Mouse (Mus musculus) testis, adult 2 months (tissue): ENCODE results near the gene Sart3. TPM values are rescaled to one million over a fixed set of nuclear protein-coding genes. Genes with fewer than 3 reads are reported as not detected.
"Not testable (repeated sequence)": the region's sequence is repeated elsewhere in the genome, so short reads cannot be mapped to it uniquely, and the experiment has no call there.

Experiments used
- H3K27ac ChIP-seq: fragments of 200-500 bp; 2 replicates; pipeline ENCODE4 v1.5.1; 2012; ENCODE audit warnings: low read depth, low read length; ENCODE audit not compliant: control insufficient read depth, insufficient read depth
- H3K27me3 ChIP-seq: fragments of 200-500 bp; 2 replicates; pipeline ENCODE4 v1.6.1; 2012; ENCODE audit warnings: mild to moderate bottlenecking, low read length, moderate library complexity; ENCODE audit not compliant: control insufficient read depth, insufficient read depth
- H3K36me3 ChIP-seq: fragments of 200-500 bp; 2 replicates; pipeline ENCODE4 v1.6.1; 2012; ENCODE audit warnings: mild to moderate bottlenecking, low read length; ENCODE audit not compliant: control insufficient read depth, insufficient read depth
- H3K4me1 ChIP-seq: fragments of 200-500 bp; 2 replicates; pipeline ENCODE4 v1.6.1; 2012; ENCODE audit warnings: low read length; ENCODE audit not compliant: control insufficient read depth, insufficient read depth
- H3K4me3 ChIP-seq: fragments of 200-500 bp; 2 replicates; pipeline ENCODE4 v1.5.1; 2012; ENCODE audit warnings: low read depth, mild to moderate bottlenecking, low read length, moderate library complexity, mixed read lengths; ENCODE audit not compliant: control insufficient read depth
- CTCF ChIP-seq: fragments of 200-500 bp; IDR thresholded peaks from 2 replicates; pipeline ENCODE4 v1.5.1; 2012; ENCODE audit warnings: low read depth, mild to moderate bottlenecking, inconsistent platforms, low read length, moderate library complexity; ENCODE audit not compliant: control insufficient read depth, insufficient read depth, insufficient replicate concordance
- POLR2A ChIP-seq: fragments of 200-500 bp; IDR thresholded peaks from 2 replicates; pipeline ENCODE4 v1.6.1; 2012; ENCODE audit warnings: low read depth, mild to moderate bottlenecking, inconsistent platforms, low read length, moderate library complexity; ENCODE audit not compliant: control insufficient read depth
- polyA plus RNA-seq: library from polyadenylated mRNA; depleted of rRNA; stranded (reverse); fragments of >200 nt; gene quantifications from 2 replicates; pipeline ENCODE4 v1.2.3, GENCODE M21; 2012

The Sart3 gene
- polyA plus RNA-seq, 1 experiment, result 13.8 TPM

GRCm38 (mm10) chr5:113788645-113789044, 16.3 kb upstream of the Sart3 start:
- Histone ChIP-seq H3K4me3 (no peak overlapping the region), H3K36me3 (no peaks in the 10 kb centered on the region), H3K27me3 (no peaks in the 10 kb centered on the region), H3K4me1 (peaks cover under 1% of the 10 kb centered on the region; the same call in 1 of the 2 replicates), H3K27ac (no peak overlapping the region)
- TF ChIP-seq POLR2A, result no peak
- TF ChIP-seq CTCF, result no peak

- Histone ChIP-seq H3K4me3 (no peak overlapping the region), H3K4me1 (peaks cover 5% of the 10 kb centered on the region; the same call in 1 of the 2 replicates), H3K27ac (no peak overlapping the region), H3K27me3 (no peaks in the 10 kb centered on the region), H3K36me3 (no peaks in the 10 kb centered on the region)
- TF ChIP-seq CTCF (no peak), POLR2A (no peak)
Measured at GRCm38 (mm10) chr5:113786985-113787384, 14.7 kb upstream of the Sart3 start.

GRCm38 (mm10) chr5:113784104-113784503, 11.8 kb upstream of the Sart3 start:
- not testable (repeated sequence) for H3K27ac ChIP-seq, H3K4me1 ChIP-seq, H3K36me3 ChIP-seq, H3K27me3 ChIP-seq, H3K4me3 ChIP-seq

GRCm38 (mm10) chr5:113783581-113784001, 11.3 kb upstream of the Sart3 start:
- TF ChIP-seq CTCF (no peak), POLR2A (no peak)
- Histone ChIP-seq H3K4me1 (peaks cover 5% of the 10 kb centered on the region; the same call in 1 of the 2 replicates), H3K27ac (no peak overlapping the region), H3K36me3 (no peaks in the 10 kb centered on the region), H3K4me3 (no peak overlapping the region), H3K27me3 (no peaks in the 10 kb centered on the region)

- H3K4me1 ChIP-seq, result peaks cover 5% of the 10 kb centered on the region; the same call in 1 of the 2 replicates
- H3K27ac ChIP-seq, result no peak overlapping the region
- H3K4me3 ChIP-seq, result no peak overlapping the region
- no peaks in the 10 kb centered on the region for H3K36me3 ChIP-seq
- H3K27me3 ChIP-seq, result no peaks in the 10 kb centered on the region
- TF ChIP-seq POLR2A (no peak), CTCF (no peak)
Measured at GRCm38 (mm10) chr5:113782624-113783023, 10.3 kb upstream of the Sart3 start.

GRCm38 (mm10) chr5:113781875-113782274, 9.6 kb upstream of the Sart3 start:
- H3K27ac ChIP-seq, result no peak overlapping the region

GRCm38 (mm10) chr5:113781254-113781653, 8.9 kb upstream of the Sart3 start:
- H3K27me3 ChIP-seq, result no peaks in the 10 kb centered on the region
- no peak overlapping the region for H3K27ac ChIP-seq
- no peak for TF ChIP-seq POLR2A
- no peak for TF ChIP-seq CTCF
- H3K36me3 ChIP-seq, result no peaks in the 10 kb centered on the region
- H3K4me3 ChIP-seq, result no peak overlapping the region
- peaks cover 5% of the 10 kb centered on the region; the same call in 1 of the 2 replicates for H3K4me1 ChIP-seq

More at GRCm38 (mm10) chr5:113781875-113782274, 9.6 kb upstream of the Sart3 start:
- Histone ChIP-seq H3K4me3 (no peak overlapping the region), H3K4me1 (peaks cover 5% of the 10 kb centered on the region; the same call in 1 of the 2 replicates), H3K27me3 (no peaks in the 10 kb centered on the region), H3K36me3 (no peaks in the 10 kb centered on the region)
- TF ChIP-seq POLR2A, result no peak
- no peak for TF ChIP-seq CTCF

- Histone ChIP-seq H3K36me3 (no peaks in the 10 kb centered on the region), H3K4me1 (peaks cover 5% of the 10 kb centered on the region; the same call in 1 of the 2 replicates), H3K4me3 (no peak overlapping the region), H3K27ac (no peak overlapping the region), H3K27me3 (no peaks in the 10 kb centered on the region)
- TF ChIP-seq CTCF (no peak), POLR2A (no peak)
Measured at GRCm38 (mm10) chr5:113780763-113781162, 8.5 kb upstream of the Sart3 start.
